Mouse (Mus musculus) adrenal gland, postnatal 10 days (tissue): Measurements from ENCODE around the gene Stat5a. TPM values are rescaled to one million over a fixed set of nuclear protein-coding genes. Genes with fewer than 3 reads are reported as not detected.

Experiments
- DNase-seq: peaks from one replicate; pipeline ENCODE4 v3.0.0; 2021; ENCODE audit warnings: mixed read lengths
- total RNA-seq, 2 experiments: library from RNA; stranded (reverse); gene quantifications; 2 replicates each; pipeline ENCODE4 v1.2.3; 2021

Stat5a gene
- total RNA-seq, 2 experiments from 2014 or later, result 37.1 to 52.7 TPM

DNA sequence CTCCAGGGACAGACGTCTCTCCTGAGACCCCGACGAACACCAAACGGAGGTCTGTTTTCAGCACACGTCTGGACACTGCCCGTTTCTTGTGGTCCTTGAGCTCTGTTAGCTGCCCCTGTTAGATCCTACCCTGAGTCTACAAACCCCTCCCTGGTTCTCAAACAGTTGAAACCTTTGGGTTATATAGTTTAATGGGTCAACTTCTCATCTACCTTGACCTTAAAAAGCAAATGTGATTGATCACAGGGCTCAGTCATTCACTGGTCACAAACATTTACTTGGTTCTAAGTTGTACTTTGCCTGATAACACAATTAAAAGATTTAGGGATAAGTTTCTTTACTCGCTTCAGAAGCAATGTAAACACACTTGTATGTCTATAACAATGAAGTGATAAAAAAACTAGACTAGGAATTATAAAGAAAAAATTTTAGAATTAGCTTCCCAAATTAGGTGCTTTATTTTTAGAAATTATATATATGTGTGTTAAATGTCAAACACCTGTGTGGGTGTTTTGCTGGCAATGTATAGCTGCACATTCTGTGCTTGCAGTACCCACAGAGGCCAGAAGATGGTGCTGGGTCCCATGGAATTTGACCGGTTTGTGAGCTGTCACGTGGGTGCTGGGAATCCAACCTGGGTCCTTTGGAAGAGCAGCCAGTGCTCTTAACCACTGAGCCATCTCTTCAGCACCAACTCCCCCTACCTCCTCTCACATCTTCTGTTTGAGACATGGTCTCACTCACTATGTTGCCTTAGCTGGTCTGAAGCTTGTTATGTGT is 22.0 kb upstream of the Stat5a start:
- DNase-seq, result no peak

DNA sequence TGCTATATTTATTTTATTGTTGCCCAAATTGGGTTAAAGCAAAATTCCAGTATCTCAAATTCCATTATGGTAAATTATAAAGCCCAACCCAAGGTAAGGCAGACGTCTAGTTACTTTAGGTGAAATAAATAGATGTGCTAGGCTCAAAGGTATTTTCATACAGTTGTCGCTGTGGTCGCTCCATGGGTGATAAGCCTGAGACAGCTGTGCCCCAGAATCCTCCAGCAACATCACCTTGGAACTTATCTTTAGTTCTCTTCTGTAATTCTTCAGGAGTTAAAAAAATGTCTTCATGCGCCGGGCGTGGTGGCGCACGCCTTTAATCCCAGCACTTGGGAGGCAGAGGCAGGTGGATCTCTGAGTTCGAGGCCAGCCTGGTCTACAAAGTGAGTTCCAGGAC is 20.3 kb upstream of the Stat5a start:
- DNase-seq, result no peak

DNA sequence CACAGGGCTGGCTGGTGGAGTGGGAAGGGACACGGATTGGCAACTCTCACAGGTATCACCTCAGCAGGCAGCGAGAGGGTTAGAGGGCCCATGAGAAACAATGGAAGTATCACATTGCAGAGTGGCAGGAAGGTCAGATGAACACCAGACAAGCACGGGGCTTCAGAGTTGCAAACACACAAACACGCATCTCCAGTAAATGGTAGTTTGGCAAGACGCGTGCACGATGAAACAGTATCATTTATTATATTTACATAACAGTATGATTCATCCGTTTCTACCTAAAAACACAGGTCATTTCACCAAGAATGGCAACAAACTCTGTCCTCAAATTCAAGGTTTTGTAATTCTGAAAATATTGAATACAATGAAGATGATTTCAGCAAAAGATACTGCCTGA is 19.6 kb upstream of the Stat5a start:
- no peak for DNase-seq

DNA sequence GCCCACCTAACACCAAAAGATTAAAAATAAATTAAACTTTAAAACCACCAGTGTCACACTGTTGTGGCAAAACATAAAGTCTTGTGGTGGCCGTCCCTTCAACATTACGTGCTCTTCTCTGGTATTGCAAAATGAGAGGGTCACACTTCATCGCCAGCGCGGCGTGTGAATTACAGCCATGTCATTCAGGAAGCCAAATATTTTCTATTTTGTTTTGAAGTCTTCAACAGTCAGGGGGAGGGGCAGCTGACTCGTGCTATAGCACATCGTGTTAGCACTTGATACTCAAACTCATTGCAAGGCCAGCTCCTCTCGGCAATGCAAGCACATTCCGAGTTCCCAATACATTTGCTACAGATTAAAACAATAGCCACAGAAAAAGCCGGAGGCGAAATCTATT is 18.3 kb upstream of the Stat5a start:
- no peak for DNase-seq

- no peak for DNase-seq
Observed at GRCm38 (mm10) chr11:100842025-100842424, 17.1 kb upstream of the Stat5a start.

- no peak for DNase-seq
Observed at GRCm38 (mm10) chr11:100843070-100843669, 16.0 kb upstream of the Stat5a start.

GRCm38 (mm10) chr11:100844121-100844520 is 15.0 kb upstream of the Stat5a start:
- DNase-seq, result no peak

GRCm38 (mm10) chr11:100845793-100846192 is 13.4 kb upstream of the Stat5a start:
- no peak for DNase-seq

DNA sequence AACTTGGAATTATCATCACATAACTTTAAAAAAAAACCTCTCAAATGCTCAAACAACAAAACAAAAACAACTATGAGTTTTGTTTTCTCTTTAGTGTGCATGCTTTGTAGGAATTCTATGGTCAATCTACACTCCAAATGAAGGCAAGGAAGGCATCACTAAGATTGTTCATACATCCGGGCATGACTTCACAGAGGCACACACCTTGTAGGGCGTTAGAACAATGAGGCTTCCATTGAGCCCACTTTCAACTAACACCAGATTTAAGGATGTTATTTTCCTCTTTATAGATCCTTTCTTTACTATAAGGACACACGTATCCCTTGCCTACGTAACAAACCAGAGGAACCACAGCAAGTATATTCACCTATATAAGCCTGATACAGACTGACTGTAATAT is 11.6 kb upstream of the Stat5a start:
- DNase-seq, result no peak

DNA sequence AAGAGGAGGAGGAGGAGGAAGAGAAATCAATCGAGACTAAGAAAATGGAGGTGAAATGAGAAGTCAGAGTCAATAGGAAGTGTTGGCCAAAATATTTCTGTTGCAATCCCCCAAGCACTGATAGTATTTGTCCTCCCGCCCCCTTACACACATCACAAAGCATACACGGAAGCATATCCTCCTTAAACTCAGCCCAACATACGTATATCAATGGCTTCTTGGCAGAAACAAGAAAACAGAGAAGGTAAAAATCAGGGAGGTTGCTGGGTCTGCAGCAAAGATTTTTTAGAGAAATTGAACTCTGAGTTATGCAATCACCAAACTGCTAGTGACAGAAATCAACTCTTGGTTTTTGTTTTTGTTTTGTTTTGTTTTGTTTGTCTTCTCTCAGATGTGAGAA is 11.1 kb upstream of the Stat5a start:
- no peak for DNase-seq

GRCm38 (mm10) chr11:100848789-100849379 is 10.3 kb upstream of the Stat5a start:
- DNase-seq, result no peak

DNA sequence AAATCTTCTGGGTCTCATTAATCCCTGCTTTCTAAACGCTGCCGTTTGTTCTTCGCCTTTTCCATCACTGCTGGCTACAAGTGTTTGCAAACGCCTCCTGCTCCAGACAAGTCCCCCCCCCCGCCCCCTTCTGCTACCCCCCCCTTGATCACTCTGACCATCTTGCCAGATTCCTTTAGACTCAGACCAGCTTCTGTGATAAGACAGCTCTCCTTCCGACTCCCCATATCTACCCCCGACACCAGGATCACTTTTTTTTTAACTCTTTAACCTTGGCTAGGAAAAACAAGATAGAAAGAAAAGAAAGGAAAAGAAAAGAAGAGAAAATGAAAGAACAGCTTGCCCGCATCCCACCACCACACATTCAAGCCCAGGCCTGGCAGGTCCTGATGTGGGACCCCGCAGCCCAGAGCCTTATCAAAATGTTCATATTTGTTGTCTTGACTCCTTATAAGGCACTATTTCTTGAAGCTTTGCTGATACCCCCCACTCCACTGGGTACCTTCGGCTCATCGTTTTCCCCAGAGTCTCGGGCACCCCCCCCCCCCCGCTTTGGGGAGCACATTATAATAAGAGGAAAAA is 9.6 kb upstream of the Stat5a start:
- DNase-seq, result no peak

GRCm38 (mm10) chr11:100850038-100850777 is 8.9 kb upstream of the Stat5a start, which contains the start of gene Stat5b:
TSS of gene Stat5b (minus strand) at chr11:100850724.
- peak; percentile 87 for DNase-seq

GRCm38 (mm10) chr11:100850778-100851528 is 8.2 kb upstream of the Stat5a start:
- DNase-seq, result peak; percentile 86

GRCm38 (mm10) chr11:100852088-100852487 is 7.1 kb upstream of the Stat5a start:
- DNase-seq, result no peak

- DNase-seq, result no peak
Observed at GRCm38 (mm10) chr11:100853018-100853417, 6.1 kb upstream of the Stat5a start.

DNA sequence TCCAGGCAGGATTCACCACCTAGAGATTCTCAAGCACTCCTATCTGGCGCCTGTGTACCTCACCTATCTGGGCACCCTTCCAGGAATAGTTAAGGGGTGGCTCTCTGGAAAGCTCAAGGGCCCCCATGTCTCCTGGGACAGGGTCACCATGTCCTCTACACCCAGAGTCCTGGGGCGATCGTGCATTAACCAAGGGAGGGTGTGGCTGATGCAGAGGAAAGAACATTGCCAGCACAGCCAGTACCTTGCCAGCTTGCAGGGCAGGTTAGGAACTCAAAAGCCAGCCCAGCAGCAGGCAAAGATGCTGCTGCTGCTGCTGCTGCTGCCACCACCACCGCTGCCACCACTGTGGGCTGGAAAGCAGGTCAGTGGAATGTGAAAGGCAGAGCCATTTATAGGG is 4.9 kb upstream of the Stat5a start:
- no peak for DNase-seq

- no peak for DNase-seq
Observed at GRCm38 (mm10) chr11:100855178-100855577, 4.0 kb upstream of the Stat5a start.

- DNase-seq, result no peak
Observed at GRCm38 (mm10) chr11:100857960-100858359, 1.2 kb upstream of the Stat5a start.

DNA sequence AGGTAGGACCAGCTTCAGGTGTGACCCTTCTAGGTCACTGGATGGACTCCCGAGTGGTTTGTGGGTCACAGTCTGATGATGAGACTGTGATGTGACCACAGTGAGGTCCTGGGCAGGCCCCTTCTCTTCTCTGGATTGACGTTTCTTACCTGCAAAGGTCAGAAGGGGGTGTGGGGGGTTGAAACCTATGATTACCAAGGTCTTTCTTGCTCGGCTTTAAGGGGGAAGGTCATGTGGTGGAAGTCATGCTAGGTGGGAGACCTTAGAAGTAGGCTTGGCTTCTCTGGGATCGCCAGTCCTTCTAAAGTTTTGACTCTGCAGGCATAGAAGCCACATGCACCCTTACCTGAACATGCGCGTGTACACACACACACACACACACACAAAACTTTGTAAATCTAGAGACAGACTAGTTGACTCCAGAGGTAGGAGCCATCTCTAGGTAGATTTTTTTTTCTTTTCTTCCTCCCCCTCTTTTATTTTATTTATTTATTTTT is 476 bp downstream of the Stat5a start:
- no peak for DNase-seq
